ENCODE assay signal across 8 mouse cellular contexts in genomic region chr7:76941531-76941930, GRCm38 (mm10).
DNase-seq lines count a peak whose midpoint lies in the region; ATAC-seq and TF ChIP-seq lines count a peak whose summit lies in the region.
"Had no signal": no experiment of that assay in that cellular context is flagged by ENCODE, and none has a peak within 500 bp of the region (broad histone marks: within the 10 kb centered on the region; RNA-seq: fewer than 3 reads in every experiment).

No protein-coding gene starts in this region.

- TF ChIP-seq EP300 in ES-Bruce4 (IDR thresholded peaks at IDR 0.05; ENCODE audit: insufficient read depth, low read depth, low read length), result no peak

- TF ChIP-seq CTCF in ES-Bruce4 (IDR thresholded peaks at IDR 0.05; ENCODE audit: low read depth, low read length) (peak; percentile 41), Patski (IDR thresholded peaks at IDR 0.05) (peak; percentile 60)

- H3K4me3 ChIP-seq in ES-Bruce4 (ENCODE audit: low read depth, low read length), result no peak overlapping the region
- H3K4me3 ChIP-seq in embryonic facial prominence, embryonic 10.5 days, result no peak overlapping the region
- H3K4me3 ChIP-seq: limb, embryonic 13.5 days had no signal

- in situ Hi-C loops in Patski (cut with MboI; ENCODE audit: low pct_unique_long_range_greater_than_20kb), result loop anchor here (10.0 kb wide), 1 partner anchor 1017 kb away; no protein-coding TSS in a partner anchor

- H3K9me3 ChIP-seq in ES-Bruce4 (replicated peaks; ENCODE audit: control insufficient read depth, insufficient read depth, low read length, poor library complexity, severe bottlenecking), result 0 out of 2 replicates have a peak, but pooled peaks cover 2% of the 10 kb centered on the region
- H3K9me3 ChIP-seq in embryonic facial prominence, embryonic 10.5 days, result no peaks in the 10 kb centered on the region
- H3K9me3 ChIP-seq: limb, embryonic 13.5 days had no signal

- no peaks in the 10 kb centered on the region for H3K36me3 ChIP-seq in ES-Bruce4 (ENCODE audit: control insufficient read depth, insufficient read depth, low read length, poor library complexity, severe bottlenecking)
- H3K36me3 ChIP-seq in embryonic facial prominence, embryonic 10.5 days (replicated peaks), result no peaks in the 10 kb centered on the region
- H3K36me3 ChIP-seq in splenic B cell, adult 2 months (ENCODE audit: control insufficient read depth, insufficient read depth, low read length, poor library complexity, severe bottlenecking), result no peaks in the 10 kb centered on the region
- H3K36me3 ChIP-seq: limb, embryonic 13.5 days had no signal

- intact Hi-C loops in left cerebral cortex, postnatal 14 days (cut with DNase I), result loop anchor here (5.0 kb wide), 1 partner anchor 549 kb away; no protein-coding TSS in a partner anchor

- CTCF ChIA-PET in Patski (lab: Charles Lee), result interaction anchor here (1.3 kb wide), 1 partner anchor 998 kb away, joined by 3 read pairs; no protein-coding TSS in a partner anchor

- H3K27ac ChIP-seq in ES-Bruce4 (ENCODE audit: insufficient read depth, low read length), result no peak overlapping the region
- no peak overlapping the region for H3K27ac ChIP-seq in embryonic facial prominence, embryonic 10.5 days (replicated peaks)
- H3K27ac ChIP-seq: limb, embryonic 13.5 days had no signal

- peak; percentile 17 to 18 for DNase-seq in kidney, adult 8-10 months
- DNase-seq in kidney, adult 11 months, result no peak
- no peak for DNase-seq in Patski (ENCODE audit: low read depth, low spot score)
- DNase-seq in embryonic facial prominence, embryonic 10.5 days (ENCODE audit: low spot score), result peak; percentile 31
- peak; percentile 5 to 20 for DNase-seq in left cerebral cortex, postnatal 14 days (ENCODE audit: low spot score in 2 of 2)
- peak; percentile 57 for DNase-seq in splenic B cell, adult 2 months (ENCODE audit: low read depth, low spot score)

- no peak for TF ChIP-seq POLR2A in ES-Bruce4 (IDR thresholded peaks at IDR 0.05; ENCODE audit: insufficient read depth, low read length)

- H3K27me3 ChIP-seq in ES-Bruce4 (ENCODE audit: control insufficient read depth, insufficient read depth, low read length, poor library complexity, severe bottlenecking) (no peaks in the 10 kb centered on the region), Patski (no peaks in the 10 kb centered on the region)
- H3K27me3 ChIP-seq in embryonic facial prominence, embryonic 10.5 days (replicated peaks; ENCODE audit: low read depth, poor library complexity, severe bottlenecking), result no peaks in the 10 kb centered on the region
- H3K27me3 ChIP-seq in splenic B cell, adult 2 months (ENCODE audit: control insufficient read depth, insufficient read depth, low read length, poor library complexity, severe bottlenecking), result no peaks in the 10 kb centered on the region
- H3K27me3 ChIP-seq: limb, embryonic 13.5 days had no signal

- no peak overlapping the region for H3K9ac ChIP-seq in ES-Bruce4 (ENCODE audit: low read depth, poor library complexity, severe bottlenecking)
- H3K9ac ChIP-seq: limb, embryonic 13.5 days had no signal

- no peaks in the 10 kb centered on the region for H3K4me1 ChIP-seq in ES-Bruce4 (ENCODE audit: control insufficient read depth, insufficient read depth, low read length)
- no peaks in the 10 kb centered on the region for H3K4me1 ChIP-seq in embryonic facial prominence, embryonic 10.5 days
- H3K4me1 ChIP-seq: limb, embryonic 13.5 days had no signal

- POLR2A ChIA-PET in Patski (lab: Charles Lee), result interaction anchor here (0.5 kb wide), 1 partner anchor 1023 kb away, joined by 6 read pairs; no protein-coding TSS in a partner anchor

- no peak for ATAC-seq in Patski

Comparison
In these comparisons a context has a peak if more than half of its experiments do, and no peak if none do; other contexts are left out.
1. DNase-seq: peak in kidney, adult 8-10 months (2 of 2), embryonic facial prominence, embryonic 10.5 days (single experiment), left cerebral cortex, postnatal 14 days (2 of 2) and splenic B cell, adult 2 months (single experiment); none in kidney, adult 11 months (single experiment) and Patski (single experiment).